21 mouse cellular contexts compared by ENCODE assay signal in the genomic region with DNA sequence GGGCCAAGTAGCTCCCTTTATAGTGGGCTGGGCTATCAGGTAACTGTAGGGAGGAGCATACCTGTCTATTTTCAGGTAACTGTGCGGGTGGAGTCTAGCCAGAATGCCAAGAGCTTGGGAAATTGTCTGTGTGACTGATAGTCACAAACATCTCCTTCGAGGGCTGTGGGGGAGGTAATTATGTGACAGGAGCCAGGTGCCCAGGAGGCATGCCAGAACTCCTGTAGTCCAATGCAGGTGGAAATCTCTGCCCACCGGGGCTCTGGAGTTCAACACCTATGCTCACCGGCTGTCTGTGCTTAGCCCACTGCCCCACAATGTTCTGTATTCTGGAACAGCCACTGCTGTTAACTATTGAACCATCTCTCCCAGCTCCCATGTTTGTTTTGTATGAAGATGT.
"Had no signal": no experiment of that assay in that cellular context is flagged by ENCODE, and none has a peak within 500 bp of the region (broad histone marks: within the 10 kb centered on the region; RNA-seq: fewer than 3 reads in every experiment).

No protein-coding gene starts in this region.

- H3K4me1 ChIP-seq: limb, embryonic 10.5 days; limb, embryonic 13.5 days; liver, embryonic 12.5 days; liver, embryonic 15.5 days; midbrain, embryonic 15.5 days; neural tube, embryonic 12.5 days; neural tube, embryonic 15.5 days; stomach, embryonic 15.5 days had no signal

- H3K27me3 ChIP-seq: limb, embryonic 13.5 days; liver, embryonic 12.5 days; liver, embryonic 15.5 days; midbrain, embryonic 15.5 days; neural tube, embryonic 12.5 days; neural tube, embryonic 15.5 days; stomach, embryonic 15.5 days had no signal

- H3K27ac ChIP-seq: kidney, postnatal 0 days; layer of hippocampus, adult 2 months; limb, embryonic 10.5 days; limb, embryonic 13.5 days; liver, embryonic 12.5 days; liver, embryonic 15.5 days; midbrain, embryonic 15.5 days; neural tube, embryonic 12.5 days; neural tube, embryonic 15.5 days; stomach, embryonic 15.5 days had no signal

- ATAC-seq: liver, embryonic 12.5 days; midbrain, embryonic 15.5 days had no signal

- H3K4me3 ChIP-seq: layer of hippocampus, adult 2 months; limb, embryonic 10.5 days; limb, embryonic 13.5 days; liver, embryonic 12.5 days; liver, embryonic 15.5 days; midbrain, embryonic 15.5 days; neural tube, embryonic 12.5 days; neural tube, embryonic 15.5 days; stomach, embryonic 15.5 days had no signal

- H3K9me3 ChIP-seq: limb, embryonic 10.5 days; limb, embryonic 13.5 days; liver, embryonic 12.5 days; liver, embryonic 15.5 days; midbrain, embryonic 15.5 days; neural tube, embryonic 12.5 days; neural tube, embryonic 15.5 days; stomach, embryonic 15.5 days had no signal

- H3K36me3 ChIP-seq: limb, embryonic 10.5 days; limb, embryonic 13.5 days; liver, embryonic 12.5 days; liver, embryonic 15.5 days; midbrain, embryonic 15.5 days; neural tube, embryonic 12.5 days; neural tube, embryonic 15.5 days; stomach, embryonic 15.5 days had no signal

- DNase-seq: kidney, postnatal 25 days; layer of hippocampus, adult 9-11 months; liver; lung, adult 18-20 months; lung, postnatal 14 days; lung, postnatal 4 days; right cerebral cortex, adult 18-20 months; right cerebral cortex, postnatal 25 days; spleen, adult 18-20 months; thymus, postnatal 25 days had no signal

- H3K4me2 ChIP-seq: limb, embryonic 13.5 days; liver, embryonic 12.5 days; liver, embryonic 15.5 days; midbrain, embryonic 11.5 days; midbrain, embryonic 15.5 days; neural tube, embryonic 12.5 days; neural tube, embryonic 15.5 days; stomach, embryonic 15.5 days had no signal

- H3K9ac ChIP-seq: limb, embryonic 13.5 days; liver, embryonic 12.5 days; liver, embryonic 15.5 days; midbrain, embryonic 15.5 days; neural tube, embryonic 12.5 days; neural tube, embryonic 15.5 days; stomach, embryonic 15.5 days had no signal
